Mouse (Mus musculus): ENCODE results near the gene Sh3bgrl3.

DNA sequence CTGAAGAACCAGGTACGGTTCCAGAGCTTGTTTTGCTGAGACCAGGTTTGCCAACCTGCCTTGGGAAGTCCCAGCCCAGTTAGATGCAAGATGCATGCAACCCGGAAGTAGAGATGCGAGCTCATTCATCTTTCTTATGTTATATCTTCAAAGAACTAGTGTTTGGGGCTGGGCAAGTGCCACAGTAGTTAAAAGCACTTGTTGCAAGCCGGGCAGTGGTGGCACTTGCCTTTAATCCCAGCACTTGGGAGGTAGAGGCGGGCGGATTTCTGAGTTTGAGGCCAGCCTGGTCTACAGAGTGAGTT is 37.4 kb downstream of the Sh3bgrl3 start:
- TF ChIP-seq CTCF (IDR thresholded peaks at IDR 0.05; ENCODE audit: extremely low read depth, insufficient read depth, low read length) (no peak), POLR2A (IDR thresholded peaks at IDR 0.05; ENCODE audit: extremely low read depth, insufficient read depth, low read length) (no peak)

Measured in cortical plate, adult 2 months (tissue).